Mouse (Mus musculus) spleen, adult 2 months (tissue): ENCODE measurements around the gene Cpm.

Source experiments
- CTCF ChIP-seq: fragments of 200-500 bp; IDR thresholded peaks from 2 replicates; pipeline ENCODE4 v1.5.1; 2011; ENCODE audit warnings: mild to moderate bottlenecking, inconsistent platforms; ENCODE audit not compliant: insufficient read depth, insufficient read length, insufficient replicate concordance; ENCODE audit errors: extremely low read depth
- POLR2A ChIP-seq: fragments of 200-500 bp; IDR thresholded peaks from 2 replicates; pipeline ENCODE4 v1.6.1; 2011; ENCODE audit warnings: low read depth, low read length, inconsistent platforms

GRCm38 (mm10) chr10:117596771-117597324, 32.5 kb upstream of the Cpm start:
- no peak for TF ChIP-seq CTCF
- no peak for TF ChIP-seq POLR2A
